Mouse (Mus musculus) erythroid progenitor cell, adult 5-6 weeks (primary cell): ENCODE measurements around the gene Srgap1. TPM values are rescaled to one million over a fixed set of nuclear protein-coding genes. Genes with fewer than 3 reads are reported as not detected.

Experiments used
- ATAC-seq: replicated peaks from 2 replicates; pipeline ENCODE4 v1.8.0; 2016; ENCODE audit warnings: moderate number of reproducible peaks, mild to moderate bottlenecking, moderate TSS enrichment, inconsistent platforms; ENCODE audit not compliant: poor library complexity, low FRiP score, severe bottlenecking
- total RNA-seq, 2 experiments: library from RNA; stranded (forward) in 1 of 2; stranded (reverse) in 1 of 2; fragments of 150-400 nt in 1 of 2; fragments of 186-747, 209-891 nt in 1 of 2; gene quantifications; 2 replicates each; pipeline versions ENCODE4 v1.2.3 to v1.2.4; 2015 to 2017; ENCODE audit warnings: low replicate concordance in 2 of 2

Srgap1 gene
- total RNA-seq, 2 experiments from 2014 or later = not detected

DNA sequence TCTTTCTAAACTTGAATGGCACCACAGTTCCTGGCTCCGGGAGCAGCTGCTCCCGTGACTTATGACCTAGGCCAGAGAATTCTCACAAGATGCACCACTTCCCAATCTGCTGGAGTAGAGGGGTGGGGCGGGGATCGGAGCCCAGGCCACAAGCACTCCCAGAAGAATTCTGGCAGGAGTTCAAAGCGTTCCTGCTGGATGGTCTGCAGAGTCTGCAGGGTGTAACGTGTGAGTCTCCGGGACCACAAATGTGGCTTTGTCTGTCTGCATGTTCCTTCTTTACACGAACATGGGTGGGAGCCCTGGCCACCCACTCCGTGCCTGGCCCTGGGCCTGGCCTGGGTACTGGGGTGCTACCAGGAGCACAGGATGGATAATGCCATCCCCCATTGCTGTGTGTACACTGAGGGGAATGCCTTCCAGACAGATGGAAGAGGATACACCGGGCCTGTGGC, 28.5 kb downstream of the Srgap1 start:
- no peak for ATAC-seq

GRCm38 (mm10) chr10:122017743-122018142, 29.4 kb downstream of the Srgap1 start:
- no peak for ATAC-seq

DNA sequence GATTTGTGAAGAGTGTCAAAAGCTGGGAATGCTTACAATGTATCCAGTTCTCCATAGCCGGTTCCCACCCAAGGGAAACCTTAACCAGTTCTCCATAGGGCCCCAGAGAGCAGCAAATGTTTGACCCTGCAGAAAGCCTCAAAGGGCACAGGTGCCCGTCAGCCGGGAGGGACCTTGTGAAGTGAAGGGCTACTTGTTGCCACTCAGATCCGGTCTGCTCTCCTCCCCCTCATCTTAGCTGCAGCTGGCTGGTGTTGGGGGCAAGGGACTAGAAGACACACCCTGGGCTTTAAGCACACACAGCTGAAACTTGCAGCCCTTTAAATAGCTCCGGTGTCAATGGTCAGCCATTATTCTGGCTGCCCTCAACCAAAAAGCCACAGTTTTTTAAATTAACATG, 30.1 kb downstream of the Srgap1 start:
- ATAC-seq = no peak

DNA sequence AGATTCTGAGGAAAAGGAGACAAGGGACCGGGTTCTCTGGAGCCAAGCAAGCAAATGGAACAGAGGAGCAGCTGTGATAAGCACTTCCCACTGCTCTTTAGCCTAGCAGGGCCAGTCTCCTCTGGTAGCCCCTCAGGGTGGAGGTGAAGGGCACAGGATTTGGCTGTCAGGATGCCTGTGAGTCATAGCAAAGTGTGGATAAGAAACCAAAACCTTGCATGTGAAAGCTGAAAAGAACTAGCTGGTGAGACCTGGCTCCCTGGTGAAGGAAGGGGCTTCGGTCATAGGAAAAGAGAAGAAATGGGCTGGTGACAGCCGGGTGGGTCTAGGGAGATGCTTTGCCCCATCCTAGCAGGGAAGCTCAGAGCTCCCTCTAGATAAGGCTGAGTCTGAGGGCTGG, 30.5 kb downstream of the Srgap1 start:
- no peak for ATAC-seq

- ATAC-seq = no peak
Observed at GRCm38 (mm10) chr10:122012321-122012720, 34.8 kb downstream of the Srgap1 start.

- no peak for ATAC-seq
Observed at GRCm38 (mm10) chr10:122008731-122009391, 38.3 kb downstream of the Srgap1 start.

DNA sequence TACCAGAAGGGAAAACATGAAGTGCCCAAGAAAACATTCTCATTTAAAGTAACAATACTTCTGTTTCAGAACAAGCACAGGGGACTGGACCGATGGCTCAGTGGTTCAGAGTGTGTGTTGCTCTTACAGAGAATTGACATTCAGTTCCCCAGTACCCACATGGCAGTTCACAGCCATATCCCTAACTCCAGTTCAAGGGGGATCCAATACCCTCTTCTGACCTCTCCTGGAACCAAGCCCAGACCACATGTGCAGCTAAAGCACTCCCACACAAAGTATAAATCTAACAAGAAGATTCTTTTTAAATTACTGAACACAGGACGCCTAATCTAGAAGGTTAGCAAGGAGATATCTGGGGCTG, 38.8 kb downstream of the Srgap1 start:
- ATAC-seq = no peak

DNA sequence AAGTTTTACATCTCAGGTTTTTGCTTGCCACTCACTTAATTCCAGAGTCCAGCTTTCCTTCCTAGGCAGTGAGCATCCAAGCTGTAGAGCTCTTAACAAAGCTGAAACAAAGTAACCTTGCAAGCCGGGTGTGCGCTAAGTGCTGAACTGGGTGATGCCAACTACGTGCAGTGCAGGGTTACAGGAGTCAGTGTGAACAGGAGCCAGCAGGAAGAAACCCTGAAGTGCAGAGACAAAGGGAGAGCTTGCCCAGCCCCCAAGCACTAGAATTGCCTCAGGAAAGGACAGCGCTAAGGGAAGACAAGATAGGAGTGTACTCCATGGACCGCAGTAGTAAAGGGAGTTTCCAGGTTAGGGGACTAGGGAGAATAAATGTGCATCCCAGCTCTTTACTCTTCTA, 40.5 kb downstream of the Srgap1 start:
- no peak for ATAC-seq

DNA sequence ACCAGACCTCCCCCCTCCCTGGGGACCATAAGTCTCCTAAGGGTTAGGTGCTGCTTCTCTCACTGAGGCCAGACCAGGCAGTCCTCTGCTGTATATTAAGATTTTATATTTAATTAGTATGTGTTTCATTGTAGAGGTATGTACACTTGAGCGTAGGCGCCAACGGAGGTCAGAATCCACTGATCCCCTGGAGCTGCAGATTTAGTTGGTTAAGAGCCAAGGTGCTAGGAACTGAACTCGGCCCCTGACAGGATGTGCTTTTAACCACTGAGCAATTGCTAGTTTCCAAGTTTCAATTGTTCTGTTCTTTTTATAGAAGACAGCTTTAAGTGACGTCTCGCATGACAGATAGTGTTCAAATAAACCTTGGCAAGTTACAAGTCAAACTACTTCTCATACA, 41.0 kb downstream of the Srgap1 start:
- no peak for ATAC-seq

DNA sequence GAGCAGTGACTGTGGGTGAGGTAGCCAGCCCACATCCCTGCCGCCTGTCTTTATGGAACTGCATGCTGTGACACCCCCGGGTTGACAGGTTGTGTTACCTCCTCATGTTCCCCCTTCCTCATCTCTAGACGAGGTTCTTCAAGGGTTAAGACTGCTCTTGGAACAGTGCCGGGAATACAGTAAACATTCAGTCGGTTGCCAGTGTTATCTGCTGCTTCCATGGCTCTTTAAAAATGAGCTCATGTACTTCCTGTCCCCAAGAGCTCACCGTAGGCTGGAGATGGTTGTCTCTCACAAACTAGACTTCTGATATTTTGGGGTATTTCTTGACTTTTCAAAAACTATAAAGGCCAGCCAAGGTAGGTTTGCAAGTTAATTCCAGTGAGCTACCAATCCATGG, 41.6 kb downstream of the Srgap1 start:
- ATAC-seq = no peak

DNA sequence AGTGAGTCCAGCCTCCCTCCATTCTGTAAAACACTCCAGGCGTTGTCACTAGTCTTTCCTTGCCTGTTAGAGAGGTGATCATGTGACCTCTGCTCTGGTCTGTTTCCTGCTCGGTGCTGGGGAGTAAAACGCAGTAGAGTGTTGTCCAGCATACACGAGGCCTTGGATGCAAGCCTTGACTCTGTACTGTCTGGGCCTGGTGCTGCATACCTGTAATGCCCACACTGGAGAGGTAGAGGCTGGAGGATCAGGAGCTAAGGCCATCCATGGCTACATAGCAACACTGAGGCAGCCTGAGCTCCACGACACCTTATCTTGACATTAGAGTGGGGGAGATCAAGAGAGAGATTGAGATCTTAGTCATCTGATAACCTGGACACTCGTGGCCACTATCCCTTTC, 44.2 kb downstream of the Srgap1 start:
- no peak for ATAC-seq

- no peak for ATAC-seq
Observed at GRCm38 (mm10) chr10:121998806-121999205, 48.3 kb downstream of the Srgap1 start.

- ATAC-seq = no peak
Observed at GRCm38 (mm10) chr10:121996500-121996899, 50.6 kb downstream of the Srgap1 start.

DNA sequence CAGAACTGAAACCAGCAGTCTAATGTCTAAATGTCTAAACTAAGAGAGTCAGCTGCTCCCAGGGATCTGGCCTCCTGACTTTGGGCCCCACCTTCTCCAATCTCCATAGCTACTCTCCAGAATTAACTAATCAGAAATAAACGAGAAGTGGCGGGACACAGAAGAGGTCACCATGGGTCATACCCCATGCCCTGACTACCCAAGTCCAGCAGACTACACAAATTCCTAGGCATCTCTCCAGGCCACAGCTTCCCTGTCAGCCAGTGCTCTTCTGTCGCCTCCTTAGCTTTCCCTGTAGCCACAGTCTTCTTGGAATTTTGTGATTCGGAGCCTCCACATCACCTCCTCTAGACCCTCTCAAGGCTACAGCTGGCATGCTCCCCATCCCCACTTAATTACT, 51.7 kb downstream of the Srgap1 start:
- no peak for ATAC-seq

DNA sequence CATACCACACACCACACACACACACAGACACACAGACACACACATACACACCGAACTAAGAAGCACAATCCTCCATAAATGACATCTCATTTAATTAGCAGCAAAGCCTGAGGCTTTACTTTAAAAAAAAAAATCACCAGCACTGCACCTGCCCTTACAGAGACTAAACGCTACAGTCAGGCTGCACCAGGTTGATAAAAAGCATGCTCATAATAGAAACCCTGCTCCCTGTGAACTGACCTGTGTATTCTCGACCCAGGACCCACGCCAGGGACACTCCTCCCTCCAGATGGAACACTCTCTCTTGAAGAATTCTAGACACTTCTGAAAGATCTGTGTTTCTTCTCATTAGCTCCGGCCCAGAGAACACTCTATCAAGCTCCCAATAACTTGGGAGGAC, 52.5 kb downstream of the Srgap1 start:
- ATAC-seq = no peak

- no peak for ATAC-seq
Observed at GRCm38 (mm10) chr10:121992609-121993008, 54.5 kb downstream of the Srgap1 start.

DNA sequence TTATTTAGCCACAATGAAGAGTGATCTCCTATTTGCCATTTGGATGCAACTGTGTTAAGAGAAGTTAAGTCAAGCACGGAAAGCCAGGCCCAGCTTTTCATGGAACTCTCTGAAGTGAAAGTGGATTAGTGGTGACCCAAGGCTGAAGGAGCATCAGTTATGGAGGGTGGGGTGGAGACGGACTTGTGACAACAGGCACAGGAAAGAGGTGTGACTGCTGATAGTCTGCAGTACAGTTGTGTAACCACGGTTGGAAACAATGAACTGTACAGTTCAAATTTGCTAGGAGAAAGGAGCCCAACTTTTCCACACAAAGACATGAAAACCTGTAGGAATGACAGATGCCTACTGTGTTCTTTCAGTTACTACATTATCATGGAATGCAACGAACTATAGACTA, 60.1 kb downstream of the Srgap1 start:
- ATAC-seq = no peak

DNA sequence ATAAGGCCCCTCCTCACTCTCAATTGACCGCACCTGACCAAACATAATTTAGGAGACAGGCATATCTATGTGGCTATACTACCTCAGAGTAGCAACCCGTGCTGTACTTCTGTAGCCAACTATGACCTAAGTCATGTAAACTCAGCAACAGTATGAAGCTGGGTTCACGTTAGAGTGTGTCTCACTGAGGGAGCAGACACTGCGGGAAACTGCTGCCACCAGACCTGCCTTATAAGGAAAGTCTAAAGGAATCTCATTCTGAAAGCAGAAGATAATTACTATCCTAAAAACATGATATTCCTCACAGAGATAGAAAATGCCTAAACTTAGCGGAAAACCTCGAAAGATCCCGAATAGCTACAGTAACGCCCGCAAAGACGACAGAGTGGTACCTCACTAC, 62.2 kb downstream of the Srgap1 start:
- no peak for ATAC-seq

- ATAC-seq = no peak
Observed at GRCm38 (mm10) chr10:121983993-121984610, 63.0 kb downstream of the Srgap1 start.

- no peak for ATAC-seq
Observed at GRCm38 (mm10) chr10:121975330-121975729, 71.8 kb downstream of the Srgap1 start.

- no peak for ATAC-seq
Observed at GRCm38 (mm10) chr10:121974591-121974990, 72.5 kb downstream of the Srgap1 start.

GRCm38 (mm10) chr10:121973281-121973680, 73.8 kb downstream of the Srgap1 start:
- no peak for ATAC-seq
